Mouse (Mus musculus): ENCODE results near the gene Map3k12. TPM values are rescaled to one million over a fixed set of nuclear protein-coding genes. Genes with fewer than 3 reads are reported as not detected.
A peak's percentile ranks its signal among the peaks of the same experiment; 100 is the strongest.

Map3k12 gene
- polyA plus RNA-seq (2014; fragmentation: Nextera tagmentation; extraction: Ambion mirVana): 13.0 and 15.8 TPM in 2 replicates

DNA sequence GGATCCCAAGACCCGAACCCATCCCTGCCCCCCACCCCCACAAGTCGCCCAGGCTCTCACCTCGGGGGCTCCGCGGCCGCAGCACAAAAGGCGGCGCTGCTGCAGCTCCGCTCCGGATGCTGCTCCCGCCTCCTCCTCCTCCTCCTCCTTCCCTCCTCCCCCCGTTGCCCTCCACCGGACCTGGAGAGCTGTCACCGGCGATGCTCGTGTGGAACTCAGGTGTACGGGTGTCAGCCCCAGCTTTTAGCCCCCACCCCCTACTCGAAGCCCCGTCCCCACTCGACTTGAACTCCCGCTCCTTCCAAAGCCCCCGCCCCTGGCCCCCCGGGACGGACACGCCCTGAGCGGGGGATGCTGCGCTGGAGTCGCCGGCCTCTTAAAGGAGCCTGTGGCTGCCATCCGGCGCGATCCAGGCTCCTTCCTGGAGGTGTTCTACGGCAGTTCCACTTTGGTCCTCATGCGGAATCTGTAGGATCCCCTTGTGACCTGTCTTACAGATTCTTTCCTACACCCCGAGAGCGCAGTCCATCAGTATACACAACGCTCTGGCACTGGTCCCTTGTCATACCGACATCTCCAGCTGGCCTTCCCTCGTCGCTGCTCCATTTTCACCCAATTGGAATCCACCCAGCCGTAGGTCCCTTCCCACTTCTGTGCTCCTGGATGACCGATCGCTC, at the start of gene Map3k12:
TSS of gene Map3k12 (minus strand) at position 337 of the 677 bp plus-strand sequence.
- Histone ChIP-seq H3K9ac (ENCODE audit: low read depth, low read length) (peak within 1 kb of the TSS; percentile 73), H3K27ac (replicated peaks; ENCODE audit: low read depth, low read length) (peak within 1 kb of the TSS; percentile 79), H3K4me2 (ENCODE audit: low read depth, low read length) (peak within 1 kb of the TSS; percentile 67), H3K4me1 (ENCODE audit: control insufficient read depth, insufficient read depth, low read length) (peaks cover 21% of the 10 kb centered on the region), H3K4me3 (ENCODE audit: low read depth, low read length) (peak within 1 kb of the TSS; percentile 68), H3K9me3 (ENCODE audit: control insufficient read depth, low read length) (no peaks in the 10 kb centered on the region), H3K27me3 (replicated peaks; ENCODE audit: control insufficient read depth, insufficient read depth, low read length) (no peaks in the 10 kb centered on the region), H3K36me3 (ENCODE audit: control insufficient read depth, insufficient read depth, low read length) (peaks cover 14% of the 10 kb centered on the region)
- WGBS: 1% methylated on average over 39 of the region's 43 CpGs
- ATAC-seq (ENCODE audit: low read depth) (no peak), DNase-seq (ENCODE audit: low spot score) (peak; percentile 80)

DNA sequence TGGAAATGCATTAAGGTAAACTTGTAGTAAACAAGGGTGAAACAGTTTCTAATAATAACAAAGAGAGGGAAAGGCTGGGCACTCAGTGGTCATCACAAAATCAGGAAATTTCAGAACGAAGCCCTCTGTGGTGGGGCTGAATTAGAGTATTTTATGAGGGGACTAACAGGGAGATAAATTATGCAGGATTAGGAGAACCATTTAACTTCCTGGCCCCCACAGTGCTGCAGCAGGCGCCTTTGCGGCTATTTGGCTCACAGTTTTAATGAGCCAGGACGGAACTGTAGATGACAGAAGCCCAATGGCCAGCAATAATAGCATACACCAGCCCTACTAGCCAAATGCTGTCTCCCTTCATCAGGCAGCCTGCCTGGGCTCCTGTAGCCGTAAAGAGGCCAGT, 46.8 kb upstream of the Map3k12 start:
- Histone ChIP-seq H3K27me3 (replicated peaks; ENCODE audit: control insufficient read depth, insufficient read depth, low read length) (no peaks in the 10 kb centered on the region), H3K9ac (ENCODE audit: low read depth, low read length) (no peak overlapping the region), H3K4me1 (ENCODE audit: control insufficient read depth, insufficient read depth, low read length) (no peaks in the 10 kb centered on the region), H3K4me2 (ENCODE audit: low read depth, low read length) (no peak overlapping the region), H3K36me3 (ENCODE audit: control insufficient read depth, insufficient read depth, low read length) (peaks cover 18% of the 10 kb centered on the region), H3K27ac (replicated peaks; ENCODE audit: low read depth, low read length) (no peak overlapping the region), H3K4me3 (ENCODE audit: low read depth, low read length) (no peak overlapping the region), H3K9me3 (ENCODE audit: control insufficient read depth, low read length) (no peaks in the 10 kb centered on the region)
- ATAC-seq (ENCODE audit: low read depth) (no peak), DNase-seq (ENCODE audit: low spot score) (no peak)
- 87% methylated on average over 5 of the region's 5 CpGs for WGBS

DNA sequence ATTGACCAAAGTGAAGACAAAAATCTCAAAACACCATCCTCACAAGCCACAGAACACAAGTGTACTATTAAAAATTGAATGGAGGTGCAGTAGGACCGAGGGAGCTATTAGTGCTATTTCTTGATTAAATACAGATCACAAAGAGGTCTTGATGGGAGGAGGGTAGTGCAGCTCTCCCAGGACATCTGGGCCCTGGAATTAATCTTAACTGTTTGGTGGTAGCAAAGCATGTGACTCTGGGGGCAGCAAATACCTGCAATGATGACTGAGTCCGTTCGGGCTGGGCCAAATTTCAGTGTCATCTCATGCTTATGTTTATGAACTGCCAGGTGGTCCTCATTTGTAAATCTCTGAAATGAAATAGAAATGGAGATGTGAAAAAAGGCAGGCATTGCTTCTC, 46.2 kb upstream of the Map3k12 start:
- WGBS: 59% methylated on average over 3 of the region's 3 CpGs
- no peak for DNase-seq (ENCODE audit: low spot score)

DNA sequence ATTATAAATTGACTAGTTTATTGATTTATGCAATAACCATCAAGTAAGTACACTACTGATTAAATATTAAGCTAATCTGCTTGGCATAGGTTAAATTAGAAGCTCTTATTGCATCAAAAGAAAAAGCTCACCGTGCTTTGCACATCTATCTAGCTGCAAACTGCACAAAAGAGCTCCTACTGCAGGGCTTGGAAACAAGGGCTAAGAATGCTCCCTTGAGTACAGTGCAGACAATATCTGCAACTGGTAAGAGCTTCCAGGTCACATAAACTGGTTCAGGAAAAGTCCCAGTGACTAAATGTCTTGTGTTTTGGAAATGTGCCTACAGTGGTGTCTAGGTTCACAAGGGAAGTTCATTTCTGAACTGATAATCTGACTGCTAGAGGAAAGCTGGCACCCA, 45.6 kb upstream of the Map3k12 start:
- no peak overlapping the region for H3K9ac ChIP-seq (ENCODE audit: low read depth, low read length)
- DNase-seq (ENCODE audit: low spot score): no peak
- H3K27ac ChIP-seq (replicated peaks; ENCODE audit: low read depth, low read length): no peak overlapping the region
- no peak overlapping the region for H3K4me3 ChIP-seq (ENCODE audit: low read depth, low read length)
- H3K4me1 ChIP-seq (ENCODE audit: control insufficient read depth, insufficient read depth, low read length): no peaks in the 10 kb centered on the region
- H3K9me3 ChIP-seq (ENCODE audit: control insufficient read depth, low read length): no peaks in the 10 kb centered on the region
- H3K27me3 ChIP-seq (replicated peaks; ENCODE audit: control insufficient read depth, insufficient read depth, low read length): no peaks in the 10 kb centered on the region
- peaks cover 18% of the 10 kb centered on the region for H3K36me3 ChIP-seq (ENCODE audit: control insufficient read depth, insufficient read depth, low read length)
- WGBS: 92% methylated on average over 1 of the region's 1 CpGs
- ATAC-seq (ENCODE audit: low read depth): no peak
- H3K4me2 ChIP-seq (ENCODE audit: low read depth, low read length): no peak overlapping the region

More for the DNA sequence above, 46.2 kb upstream of the Map3k12 start:
- no peak overlapping the region for H3K9ac ChIP-seq (ENCODE audit: low read depth, low read length)
- no peak overlapping the region for H3K4me3 ChIP-seq (ENCODE audit: low read depth, low read length)
- no peaks in the 10 kb centered on the region for H3K4me1 ChIP-seq (ENCODE audit: control insufficient read depth, insufficient read depth, low read length)
- H3K9me3 ChIP-seq (ENCODE audit: control insufficient read depth, low read length): no peaks in the 10 kb centered on the region
- no peak for ATAC-seq (ENCODE audit: low read depth)
- no peak overlapping the region for H3K27ac ChIP-seq (replicated peaks; ENCODE audit: low read depth, low read length)
- H3K36me3 ChIP-seq (ENCODE audit: control insufficient read depth, insufficient read depth, low read length): peaks cover 18% of the 10 kb centered on the region
- H3K4me2 ChIP-seq (ENCODE audit: low read depth, low read length): no peak overlapping the region
- no peaks in the 10 kb centered on the region for H3K27me3 ChIP-seq (replicated peaks; ENCODE audit: control insufficient read depth, insufficient read depth, low read length)

DNA sequence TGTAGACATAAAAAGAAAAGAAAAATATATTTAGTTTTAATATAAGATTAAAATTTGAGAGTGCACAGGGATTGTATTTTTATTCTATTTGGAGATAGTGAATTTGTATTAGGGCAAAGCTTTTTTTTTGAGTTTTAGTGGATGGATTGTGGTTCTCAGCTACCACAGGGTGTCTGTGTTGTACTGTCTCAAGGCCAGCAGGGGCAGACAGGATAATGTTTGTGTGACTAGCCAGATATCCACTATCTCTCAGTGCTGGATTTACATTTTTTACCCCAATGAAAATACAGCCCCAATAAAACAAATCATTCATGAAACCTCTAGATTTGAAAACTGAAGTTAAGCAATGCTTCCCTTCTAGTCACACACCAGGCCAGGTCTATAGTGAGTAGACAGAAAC, 40.7 kb upstream of the Map3k12 start:
- no peak overlapping the region for H3K27ac ChIP-seq (replicated peaks; ENCODE audit: low read depth, low read length)
- ATAC-seq (ENCODE audit: low read depth) (no peak), DNase-seq (ENCODE audit: low spot score) (no peak)
- H3K4me3 ChIP-seq (ENCODE audit: low read depth, low read length): no peak overlapping the region
- H3K36me3 ChIP-seq (ENCODE audit: control insufficient read depth, insufficient read depth, low read length): peaks cover 56% of the 10 kb centered on the region
- no peak overlapping the region for H3K9ac ChIP-seq (ENCODE audit: low read depth, low read length)
- no peak overlapping the region for H3K4me2 ChIP-seq (ENCODE audit: low read depth, low read length)
- H3K27me3 ChIP-seq (replicated peaks; ENCODE audit: control insufficient read depth, insufficient read depth, low read length): no peaks in the 10 kb centered on the region
- no peaks in the 10 kb centered on the region for H3K4me1 ChIP-seq (ENCODE audit: control insufficient read depth, insufficient read depth, low read length)
- H3K9me3 ChIP-seq (ENCODE audit: control insufficient read depth, low read length): no peaks in the 10 kb centered on the region

DNA sequence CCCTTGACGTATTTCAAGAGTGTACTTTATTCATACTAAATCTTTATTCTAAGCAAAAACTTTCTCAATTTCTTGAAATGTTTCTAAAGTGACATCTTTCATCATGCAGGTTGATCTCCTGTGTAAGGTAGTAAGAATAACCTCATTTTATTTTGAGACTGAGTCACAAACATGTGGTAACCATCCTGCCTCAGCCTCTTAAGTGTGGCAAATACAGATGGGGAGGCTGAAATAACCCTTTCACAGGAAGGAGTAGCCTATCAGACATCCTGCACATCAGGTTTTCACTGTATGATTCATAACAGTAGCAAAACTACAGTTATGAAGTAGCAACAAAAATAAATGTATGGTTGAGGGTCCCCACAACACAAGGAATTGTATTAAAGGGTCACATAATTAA, 38.7 kb upstream of the Map3k12 start:
- no peak for ATAC-seq (ENCODE audit: low read depth)
- WGBS: 98% methylated on average over 1 of the region's 1 CpGs

DNA sequence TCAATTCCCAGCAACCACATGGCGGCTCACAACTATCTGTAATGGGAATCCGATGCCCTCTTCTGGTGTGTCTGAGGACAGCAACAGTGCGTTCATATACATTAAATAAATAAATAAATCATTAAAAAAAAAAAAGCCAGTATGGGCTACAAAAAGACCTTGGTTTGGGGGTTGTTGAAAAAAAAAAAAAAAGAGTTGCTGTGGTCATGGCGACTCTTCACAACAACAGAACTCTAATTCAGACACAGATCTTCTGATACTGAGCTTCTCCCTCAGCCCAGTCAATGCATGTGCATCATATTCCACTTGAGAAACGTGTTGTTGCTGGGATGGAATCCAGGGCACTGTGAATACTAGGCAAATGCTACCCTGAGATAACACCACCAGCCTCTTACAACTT, 35.7 kb upstream of the Map3k12 start:
- Histone ChIP-seq H3K27me3 (replicated peaks; ENCODE audit: control insufficient read depth, insufficient read depth, low read length) (no peaks in the 10 kb centered on the region), H3K27ac (replicated peaks; ENCODE audit: low read depth, low read length) (no peak overlapping the region), H3K4me2 (ENCODE audit: low read depth, low read length) (no peak overlapping the region), H3K36me3 (ENCODE audit: control insufficient read depth, insufficient read depth, low read length) (peaks cover 75% of the 10 kb centered on the region), H3K4me1 (ENCODE audit: control insufficient read depth, insufficient read depth, low read length) (no peaks in the 10 kb centered on the region), H3K4me3 (ENCODE audit: low read depth, low read length) (no peak overlapping the region), H3K9me3 (ENCODE audit: control insufficient read depth, low read length) (no peaks in the 10 kb centered on the region), H3K9ac (ENCODE audit: low read depth, low read length) (no peak overlapping the region)
- ATAC-seq (ENCODE audit: low read depth) (no peak), DNase-seq (ENCODE audit: low spot score) (no peak)
- 95% methylated on average over 5 of the region's 5 CpGs for WGBS

More for the DNA sequence above, 38.7 kb upstream of the Map3k12 start:
- Histone ChIP-seq H3K4me1 (ENCODE audit: control insufficient read depth, insufficient read depth, low read length) (no peaks in the 10 kb centered on the region), H3K36me3 (ENCODE audit: control insufficient read depth, insufficient read depth, low read length) (peaks cover 72% of the 10 kb centered on the region), H3K9ac (ENCODE audit: low read depth, low read length) (no peak overlapping the region), H3K27ac (replicated peaks; ENCODE audit: low read depth, low read length) (no peak overlapping the region), H3K27me3 (replicated peaks; ENCODE audit: control insufficient read depth, insufficient read depth, low read length) (no peaks in the 10 kb centered on the region), H3K4me2 (ENCODE audit: low read depth, low read length) (no peak overlapping the region), H3K4me3 (ENCODE audit: low read depth, low read length) (no peak overlapping the region), H3K9me3 (ENCODE audit: control insufficient read depth, low read length) (no peaks in the 10 kb centered on the region)
- DNase-seq (ENCODE audit: low spot score): no peak

DNA sequence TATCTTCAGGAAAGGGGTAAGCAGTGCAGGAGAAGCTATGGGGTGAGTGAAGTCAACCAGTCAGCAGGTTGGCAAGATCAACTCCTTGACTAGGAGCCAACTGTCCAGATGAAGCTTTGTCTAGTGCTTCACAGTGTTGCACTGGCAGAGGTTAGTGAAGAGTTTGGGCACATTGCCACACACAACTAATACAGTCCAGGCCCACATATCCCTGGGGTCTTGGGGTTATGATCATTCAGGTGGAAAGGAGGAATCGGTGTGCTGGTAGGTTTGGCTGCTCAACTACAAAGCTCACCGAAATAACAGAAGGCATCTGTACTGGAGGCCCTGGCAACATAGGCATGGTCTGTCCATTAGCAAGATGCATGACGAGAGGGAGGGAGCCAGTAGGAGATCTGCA, 30.6 kb upstream of the Map3k12 start:
- whole genome bisulfite sequencing: 87% methylated on average over 3 of the region's 3 CpGs
- Histone ChIP-seq H3K27ac (replicated peaks; ENCODE audit: low read depth, low read length) (no peak overlapping the region), H3K9ac (ENCODE audit: low read depth, low read length) (no peak overlapping the region), H3K4me1 (ENCODE audit: control insufficient read depth, insufficient read depth, low read length) (no peaks in the 10 kb centered on the region), H3K36me3 (ENCODE audit: control insufficient read depth, insufficient read depth, low read length) (peaks cover 74% of the 10 kb centered on the region), H3K9me3 (ENCODE audit: control insufficient read depth, low read length) (no peaks in the 10 kb centered on the region), H3K27me3 (replicated peaks; ENCODE audit: control insufficient read depth, insufficient read depth, low read length) (no peaks in the 10 kb centered on the region), H3K4me3 (ENCODE audit: low read depth, low read length) (no peak overlapping the region), H3K4me2 (ENCODE audit: low read depth, low read length) (no peak overlapping the region)
- ATAC-seq (ENCODE audit: low read depth) (no peak), DNase-seq (ENCODE audit: low spot score) (no peak)

Measured in embryonic facial prominence, embryonic 14.5 days (tissue).